Mouse (Mus musculus) telencephalon, adult 2 months (tissue): ENCODE results near the gene Apba1.

ENCODE experiments used
- DNase-seq: peaks from one replicate; pipeline ENCODE4 v3.0.0-alpha.2; 2011; ENCODE audit warnings: low read depth, low spot score

Apba1 gene

GRCm38 (mm10) chr19:23874502-23874901 lies 115.8 kb downstream of the Apba1 start:
- DNase-seq: no peak

DNA sequence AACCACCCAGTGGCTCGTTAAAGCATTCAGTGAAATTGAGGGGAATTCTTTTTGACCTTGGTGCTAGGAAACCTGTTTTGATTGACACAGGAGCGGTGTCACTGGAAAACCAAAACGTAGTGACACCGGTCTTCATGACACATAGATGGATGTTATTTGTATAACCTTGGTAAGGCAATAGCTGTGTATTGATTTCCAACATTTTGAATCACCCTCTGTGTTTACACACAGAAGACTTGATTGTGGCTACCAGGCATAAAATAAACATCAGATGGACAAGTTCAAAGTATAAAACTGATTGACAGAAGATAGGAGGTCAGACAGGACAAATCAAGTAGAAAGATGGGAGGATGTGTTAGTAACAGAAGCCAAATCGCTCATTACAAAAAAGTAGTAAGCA lies 117.1 kb downstream of the Apba1 start:
- DNase-seq: no peak

GRCm38 (mm10) chr19:23879862-23880261 lies 121.2 kb downstream of the Apba1 start:
- DNase-seq: peak; percentile 77

DNA sequence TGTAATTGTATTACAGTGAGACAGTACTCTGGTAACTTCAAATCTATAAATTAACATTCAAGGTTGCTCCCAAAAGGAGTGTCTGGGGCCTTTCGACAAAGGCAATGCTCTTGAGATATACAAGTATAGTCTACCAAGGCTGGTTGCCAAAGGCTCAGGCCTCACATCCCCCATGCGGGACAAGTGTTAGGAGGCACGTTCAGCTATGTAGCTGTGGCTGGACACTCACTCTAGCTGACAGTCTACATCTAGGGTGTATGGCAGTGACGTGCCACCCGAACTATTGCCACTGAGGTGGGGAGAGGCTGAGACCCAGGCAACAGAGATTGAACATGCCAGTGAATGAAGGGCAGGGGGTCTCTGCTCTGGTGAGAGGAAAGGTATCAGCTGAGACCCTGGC lies 127.5 kb downstream of the Apba1 start:
- DNase-seq: no peak

- DNase-seq: no peak
These were observed 132.7 kb downstream of the Apba1 start for GRCm38 (mm10) chr19:23891421-23891820.

GRCm38 (mm10) chr19:23892633-23893032 lies 133.9 kb downstream of the Apba1 start:
- no peak for DNase-seq

GRCm38 (mm10) chr19:23893093-23893889 lies 134.6 kb downstream of the Apba1 start:
- no peak for DNase-seq

GRCm38 (mm10) chr19:23893946-23894345 lies 135.3 kb downstream of the Apba1 start:
- no peak for DNase-seq

DNA sequence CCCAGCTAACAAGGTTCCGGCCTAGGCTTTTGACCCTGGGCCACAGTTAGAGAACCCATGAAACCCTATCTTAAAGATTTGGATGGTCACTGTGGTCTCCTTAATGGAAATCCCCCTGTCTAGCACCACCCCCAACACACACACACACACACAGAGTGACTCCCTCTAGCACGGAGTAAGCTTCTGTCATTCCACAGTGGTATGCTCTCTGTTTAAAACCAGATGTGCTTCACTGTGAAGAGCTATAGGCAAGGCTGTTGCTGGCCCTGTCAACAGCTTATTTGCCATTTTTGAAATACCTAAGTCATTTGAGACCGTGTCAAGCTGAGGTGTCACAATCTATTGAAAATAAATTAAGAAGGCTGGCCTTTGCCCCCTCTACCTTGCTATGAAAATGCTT lies 136.1 kb downstream of the Apba1 start:
- DNase-seq: no peak

DNA sequence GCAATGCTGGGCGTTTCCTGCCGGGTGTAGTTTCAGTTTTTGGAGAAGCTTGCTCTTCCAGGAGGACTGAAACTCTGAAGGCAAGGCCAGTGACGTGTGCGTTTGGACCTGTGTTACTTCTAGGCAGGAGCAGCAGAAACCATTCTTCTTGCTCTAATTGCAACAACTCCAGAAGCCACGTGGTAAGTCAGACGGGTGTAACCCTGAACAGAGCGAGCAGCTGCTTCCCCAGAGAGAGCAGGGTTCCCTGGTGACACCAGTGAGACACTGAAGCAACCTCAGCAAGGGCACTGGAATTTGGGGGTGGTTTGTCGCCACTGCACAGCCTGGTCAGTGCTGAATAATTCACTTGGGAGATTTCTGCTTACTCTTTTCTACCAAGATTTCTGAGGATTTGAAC lies 138.2 kb downstream of the Apba1 start:
- DNase-seq: no peak

GRCm38 (mm10) chr19:23898501-23898900 lies 139.8 kb downstream of the Apba1 start:
- DNase-seq: no peak

DNA sequence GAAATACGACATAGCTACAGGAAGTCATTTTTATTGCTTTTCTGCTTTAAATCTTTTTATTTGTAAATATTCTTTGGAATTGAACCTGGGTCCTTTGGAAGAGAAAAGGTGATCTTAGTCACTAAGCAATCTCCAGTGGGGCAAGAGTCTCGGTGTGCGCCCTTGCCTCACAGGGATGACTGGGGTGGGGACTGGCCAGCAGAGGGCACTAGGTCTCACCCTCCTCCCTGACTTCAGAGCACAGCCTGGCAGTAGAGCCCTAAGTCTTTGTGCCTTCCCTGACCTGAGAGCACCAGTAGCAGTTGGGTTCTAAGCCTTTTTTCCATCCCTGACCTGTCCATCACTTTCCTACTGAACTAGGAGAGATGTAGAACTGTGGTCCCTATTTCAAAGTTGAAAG lies 142.5 kb downstream of the Apba1 start:
- DNase-seq: no peak

- no peak for DNase-seq
These were observed 143.1 kb downstream of the Apba1 start for GRCm38 (mm10) chr19:23901768-23902167.

GRCm38 (mm10) chr19:23903066-23903465 lies 144.4 kb downstream of the Apba1 start:
- no peak for DNase-seq

GRCm38 (mm10) chr19:23904922-23905321 lies 146.2 kb downstream of the Apba1 start:
- DNase-seq: no peak

- no peak for DNase-seq
These were observed 147.1 kb downstream of the Apba1 start for GRCm38 (mm10) chr19:23905772-23906171.

GRCm38 (mm10) chr19:23910345-23910744 lies 151.7 kb downstream of the Apba1 start:
- DNase-seq: no peak

GRCm38 (mm10) chr19:23919384-23920219 lies 160.9 kb downstream of the Apba1 start:
- no peak for DNase-seq

GRCm38 (mm10) chr19:23920220-23920544 lies 161.5 kb downstream of the Apba1 start:
- no peak for DNase-seq

GRCm38 (mm10) chr19:23922601-23923000 lies 163.9 kb downstream of the Apba1 start:
- DNase-seq: peak; percentile 58

DNA sequence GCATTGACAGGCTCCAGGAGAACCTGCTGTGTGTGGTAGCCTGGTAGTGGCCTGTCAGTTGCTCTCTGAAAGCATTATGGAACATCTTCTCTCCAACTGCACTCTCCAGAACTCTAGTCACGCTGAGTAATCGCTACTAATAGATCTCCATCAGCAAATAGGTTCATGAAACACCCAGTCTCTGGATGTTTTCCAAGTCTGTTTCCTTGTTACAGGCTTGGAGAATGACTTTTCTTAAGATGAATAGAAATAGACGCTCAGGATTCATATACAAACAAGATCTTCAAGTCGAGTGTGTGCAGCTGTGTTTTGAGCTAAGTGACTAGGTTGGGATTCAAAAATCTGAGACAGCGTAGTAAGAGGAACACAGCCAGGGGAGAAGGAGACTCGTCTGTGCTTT lies 165.4 kb downstream of the Apba1 start:
- DNase-seq: no peak

GRCm38 (mm10) chr19:23924791-23925190 lies 166.1 kb downstream of the Apba1 start:
- DNase-seq: no peak

DNA sequence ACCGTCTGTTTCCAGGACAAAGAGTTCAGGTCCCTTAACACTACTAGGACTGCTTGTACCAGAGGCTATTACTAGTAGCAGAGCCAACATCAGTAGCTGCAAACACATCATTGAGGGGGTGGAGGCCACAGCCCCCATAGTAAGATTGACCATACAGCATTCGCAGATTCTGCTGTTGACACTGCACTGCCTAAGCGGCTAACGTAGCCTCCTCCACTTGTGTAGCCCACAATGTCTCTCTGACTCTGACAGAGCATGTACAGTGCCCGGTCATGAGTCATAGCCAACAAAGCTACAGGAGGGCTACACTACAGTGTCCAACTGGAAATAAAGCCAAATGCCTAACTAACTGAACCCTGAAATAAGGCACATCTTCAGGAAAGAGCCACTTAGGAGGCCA lies 166.9 kb downstream of the Apba1 start:
- DNase-seq: no peak
